Mouse (Mus musculus): ENCODE data around the gene Islr2. TPM values are rescaled to one million over a fixed set of nuclear protein-coding genes. Genes with fewer than 3 reads are reported as not detected.

The Islr2 gene
- polyA plus RNA-seq, 1 experiment, result 5.2 TPM

DNA sequence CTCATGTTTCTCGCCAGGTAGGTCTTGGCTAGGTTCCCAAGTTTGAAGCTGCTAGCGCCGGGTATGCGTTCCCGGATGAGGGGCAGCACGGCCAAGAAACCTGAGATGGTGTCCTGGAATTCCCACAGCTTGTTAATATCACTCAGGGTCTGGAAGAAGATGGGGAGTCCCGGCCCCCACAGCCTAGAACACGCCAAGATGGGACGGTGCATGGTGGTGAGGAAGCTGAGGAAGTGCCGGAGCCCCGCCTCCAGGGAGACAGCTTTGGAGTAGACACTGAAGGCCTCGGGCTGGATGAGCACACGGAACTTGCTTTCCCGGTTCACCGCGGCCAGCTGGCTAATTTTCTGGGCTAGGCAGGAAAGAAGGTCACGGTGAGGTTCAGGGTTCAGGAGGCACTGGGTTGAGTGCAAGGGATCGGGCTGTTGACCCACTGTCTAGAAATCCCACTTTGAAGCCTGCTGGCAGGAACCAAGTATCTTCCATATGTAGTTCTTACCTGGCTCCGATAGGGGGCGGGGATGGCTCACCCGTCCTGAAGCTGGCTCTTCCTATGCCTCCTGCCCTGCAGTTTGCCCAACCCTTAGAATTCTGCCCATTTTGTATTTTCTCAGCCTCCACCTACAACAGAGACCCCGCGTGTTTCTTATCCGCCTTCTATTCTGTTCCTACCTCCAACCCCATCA is 16.2 kb upstream of the Islr2 start:
- no peaks in the 10 kb centered on the region for H3K27me3 ChIP-seq (ENCODE audit: control insufficient read depth, insufficient read depth, low read length)
- no peak overlapping the region for H3K27ac ChIP-seq (ENCODE audit: control insufficient read depth, insufficient read depth, low read depth, low read length)
- H3K36me3 ChIP-seq (ENCODE audit: control insufficient read depth, insufficient read depth, low read length), result no peaks in the 10 kb centered on the region
- peak; percentile 74; the same call in 1 of the 2 replicates for TF ChIP-seq CTCF (IDR thresholded peaks at IDR 0.05; ENCODE audit: control insufficient read depth, insufficient read depth, insufficient replicate concordance, low read depth, low read length)
- no peak for TF ChIP-seq POLR2A (IDR thresholded peaks at IDR 0.05; ENCODE audit: control insufficient read depth, low read depth, low read length)
- H3K4me1 ChIP-seq (ENCODE audit: control insufficient read depth, insufficient read depth, low read length), result no peaks in the 10 kb centered on the region; the same call in 1 of the 2 replicates
- H3K4me3 ChIP-seq (ENCODE audit: control insufficient read depth, low read depth, low read length), result peak overlapping the region; percentile 6

DNA sequence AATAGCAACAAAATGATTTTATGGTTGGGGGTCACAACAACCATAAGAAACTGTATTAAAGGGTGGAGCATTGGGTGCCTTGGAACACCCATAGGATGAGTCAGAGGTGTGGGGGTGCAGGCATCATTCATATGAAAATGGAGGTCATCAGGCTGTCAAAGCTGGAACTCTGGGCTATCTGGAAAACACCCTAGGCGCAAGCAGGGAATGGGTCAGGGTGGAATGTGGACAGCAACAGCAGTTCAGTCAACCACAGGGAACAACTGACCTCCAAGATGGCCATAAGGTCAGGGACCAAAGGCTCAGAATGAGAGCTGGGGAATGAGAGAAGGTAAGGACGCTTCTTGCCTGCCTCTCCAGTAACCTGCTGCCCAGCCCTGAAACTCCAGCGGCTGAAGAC is 14.4 kb upstream of the Islr2 start:
- TF ChIP-seq CTCF (IDR thresholded peaks at IDR 0.05; ENCODE audit: control insufficient read depth, insufficient read depth, insufficient replicate concordance, low read depth, low read length), result no peak
- TF ChIP-seq POLR2A (IDR thresholded peaks at IDR 0.05; ENCODE audit: control insufficient read depth, low read depth, low read length), result no peak
- no peaks in the 10 kb centered on the region; the same call in 1 of the 2 replicates for H3K4me1 ChIP-seq (ENCODE audit: control insufficient read depth, insufficient read depth, low read length)
- no peaks in the 10 kb centered on the region for H3K36me3 ChIP-seq (ENCODE audit: control insufficient read depth, insufficient read depth, low read length)
- H3K4me3 ChIP-seq (ENCODE audit: control insufficient read depth, low read depth, low read length), result no peak overlapping the region
- H3K27me3 ChIP-seq (ENCODE audit: control insufficient read depth, insufficient read depth, low read length), result no peaks in the 10 kb centered on the region
- no peak overlapping the region for H3K27ac ChIP-seq (ENCODE audit: control insufficient read depth, insufficient read depth, low read depth, low read length)

DNA sequence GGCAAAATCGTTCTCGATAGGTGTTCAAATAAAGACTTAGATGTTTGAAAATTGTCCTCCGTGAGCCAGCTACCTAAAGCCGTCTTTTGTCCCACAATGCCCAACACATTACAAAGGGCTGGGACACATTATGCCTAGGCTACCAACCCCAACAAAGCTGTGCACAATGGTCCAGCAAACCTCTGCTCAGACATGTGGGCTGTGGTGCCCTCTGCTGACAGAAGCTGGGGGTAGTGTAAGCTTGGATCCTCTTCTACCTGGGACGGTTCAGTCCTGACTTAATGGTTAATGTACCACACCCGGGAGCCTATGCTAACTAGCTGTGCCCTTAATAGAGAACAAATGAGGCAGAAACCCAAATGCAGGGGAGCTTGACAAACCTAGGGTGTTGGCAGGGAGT is 12.3 kb upstream of the Islr2 start:
- TF ChIP-seq POLR2A (IDR thresholded peaks at IDR 0.05; ENCODE audit: control insufficient read depth, low read depth, low read length) (no peak), CTCF (IDR thresholded peaks at IDR 0.05; ENCODE audit: control insufficient read depth, insufficient read depth, insufficient replicate concordance, low read depth, low read length) (peak; percentile 39; the same call in 1 of the 2 replicates)
- H3K4me1 ChIP-seq (ENCODE audit: control insufficient read depth, insufficient read depth, low read length), result no peaks in the 10 kb centered on the region; the same call in 1 of the 2 replicates
- no peak overlapping the region for H3K4me3 ChIP-seq (ENCODE audit: control insufficient read depth, low read depth, low read length)
- no peak overlapping the region for H3K27ac ChIP-seq (ENCODE audit: control insufficient read depth, insufficient read depth, low read depth, low read length)
- no peaks in the 10 kb centered on the region for H3K27me3 ChIP-seq (ENCODE audit: control insufficient read depth, insufficient read depth, low read length)
- no peaks in the 10 kb centered on the region for H3K36me3 ChIP-seq (ENCODE audit: control insufficient read depth, insufficient read depth, low read length)

DNA sequence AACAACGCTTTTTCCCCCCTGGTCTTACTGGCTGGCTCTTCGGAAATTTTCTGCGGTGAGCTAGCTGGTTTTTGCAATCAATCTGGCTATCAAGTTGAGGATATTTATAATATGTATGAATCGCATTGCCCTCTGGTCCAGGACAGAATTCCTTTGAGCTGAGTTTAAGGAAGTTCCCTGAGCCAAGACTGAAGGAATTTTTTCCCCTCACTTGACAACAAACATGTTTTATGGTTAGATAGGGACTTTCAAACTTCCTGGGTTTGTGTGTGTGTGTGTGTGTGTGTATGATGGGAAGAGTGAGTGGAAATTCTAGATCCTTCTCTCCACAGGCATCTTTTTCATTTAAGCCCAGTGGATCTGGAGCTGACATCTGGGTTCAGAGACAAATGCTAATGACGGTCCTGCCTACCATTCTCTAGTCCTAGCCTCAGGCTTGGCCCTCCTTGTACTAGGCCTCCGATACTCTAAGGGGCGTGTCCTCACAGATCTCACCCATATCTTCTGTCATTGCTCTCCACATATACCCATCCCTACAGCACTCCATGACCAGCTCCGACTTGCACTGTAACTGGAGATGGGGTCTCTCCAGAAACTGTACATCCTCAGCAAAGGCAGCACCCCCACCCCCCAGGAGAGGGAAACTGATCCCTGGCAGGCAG is 10.5 kb upstream of the Islr2 start:
- no peak for TF ChIP-seq CTCF (IDR thresholded peaks at IDR 0.05; ENCODE audit: control insufficient read depth, insufficient read depth, insufficient replicate concordance, low read depth, low read length)
- TF ChIP-seq POLR2A (IDR thresholded peaks at IDR 0.05; ENCODE audit: control insufficient read depth, low read depth, low read length), result no peak
- Histone ChIP-seq H3K36me3 (ENCODE audit: control insufficient read depth, insufficient read depth, low read length) (no peaks in the 10 kb centered on the region), H3K27me3 (ENCODE audit: control insufficient read depth, insufficient read depth, low read length) (no peaks in the 10 kb centered on the region), H3K4me3 (ENCODE audit: control insufficient read depth, low read depth, low read length) (no peak overlapping the region), H3K27ac (ENCODE audit: control insufficient read depth, insufficient read depth, low read depth, low read length) (no peak overlapping the region), H3K4me1 (ENCODE audit: control insufficient read depth, insufficient read depth, low read length) (no peaks in the 10 kb centered on the region)

DNA sequence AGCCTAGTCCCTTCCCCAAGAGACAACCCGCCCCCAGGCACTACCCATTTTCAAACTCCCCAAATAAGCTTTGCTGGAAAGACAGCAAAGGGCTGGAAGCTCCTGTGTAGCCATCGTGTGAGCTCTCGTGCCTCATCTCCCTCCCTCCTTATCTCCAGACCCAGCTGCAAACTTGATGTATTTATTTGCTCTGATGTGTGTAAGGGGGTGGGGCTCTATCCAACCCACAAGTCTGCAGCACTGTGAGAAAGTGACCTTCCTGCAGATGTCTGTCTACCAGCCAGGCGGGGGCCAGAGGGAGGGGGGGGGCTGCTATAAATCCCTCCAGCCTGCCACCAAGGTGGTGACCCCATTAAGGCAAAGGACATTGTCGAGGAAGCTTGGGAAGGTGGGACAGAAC is 9.7 kb upstream of the Islr2 start:
- Histone ChIP-seq H3K4me3 (ENCODE audit: control insufficient read depth, low read depth, low read length) (no peak overlapping the region), H3K36me3 (ENCODE audit: control insufficient read depth, insufficient read depth, low read length) (no peaks in the 10 kb centered on the region), H3K27me3 (ENCODE audit: control insufficient read depth, insufficient read depth, low read length) (no peaks in the 10 kb centered on the region), H3K27ac (ENCODE audit: control insufficient read depth, insufficient read depth, low read depth, low read length) (no peak overlapping the region), H3K4me1 (ENCODE audit: control insufficient read depth, insufficient read depth, low read length) (no peaks in the 10 kb centered on the region)
- TF ChIP-seq POLR2A (IDR thresholded peaks at IDR 0.05; ENCODE audit: control insufficient read depth, low read depth, low read length) (no peak), CTCF (IDR thresholded peaks at IDR 0.05; ENCODE audit: control insufficient read depth, insufficient read depth, insufficient replicate concordance, low read depth, low read length) (no peak)

DNA sequence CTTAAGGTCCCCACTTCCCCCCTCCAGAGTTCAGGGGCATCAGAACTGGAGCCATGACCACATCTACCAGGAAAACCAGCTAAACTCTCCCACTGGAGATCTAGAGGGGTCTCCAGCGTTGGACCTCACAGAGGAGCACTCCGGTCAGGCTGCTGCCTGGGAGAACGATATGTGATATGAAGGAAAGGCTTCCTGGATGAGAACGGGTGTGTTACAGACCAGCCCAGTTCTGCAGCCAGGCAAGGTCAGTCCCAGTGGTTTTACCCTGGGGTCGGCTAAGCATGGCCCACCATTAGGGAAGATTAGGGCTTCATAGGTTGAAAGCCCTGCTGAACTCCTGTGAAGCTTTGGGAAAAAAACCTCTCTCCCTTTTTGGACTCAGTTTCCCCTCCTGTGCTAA is 9.3 kb upstream of the Islr2 start:
- H3K36me3 ChIP-seq (ENCODE audit: control insufficient read depth, insufficient read depth, low read length), result no peaks in the 10 kb centered on the region
- no peaks in the 10 kb centered on the region for H3K4me1 ChIP-seq (ENCODE audit: control insufficient read depth, insufficient read depth, low read length)
- no peaks in the 10 kb centered on the region for H3K27me3 ChIP-seq (ENCODE audit: control insufficient read depth, insufficient read depth, low read length)
- H3K27ac ChIP-seq (ENCODE audit: control insufficient read depth, insufficient read depth, low read depth, low read length), result no peak overlapping the region
- no peak overlapping the region for H3K4me3 ChIP-seq (ENCODE audit: control insufficient read depth, low read depth, low read length)
- TF ChIP-seq CTCF (IDR thresholded peaks at IDR 0.05; ENCODE audit: control insufficient read depth, insufficient read depth, insufficient replicate concordance, low read depth, low read length) (no peak), POLR2A (IDR thresholded peaks at IDR 0.05; ENCODE audit: control insufficient read depth, low read depth, low read length) (no peak)

DNA sequence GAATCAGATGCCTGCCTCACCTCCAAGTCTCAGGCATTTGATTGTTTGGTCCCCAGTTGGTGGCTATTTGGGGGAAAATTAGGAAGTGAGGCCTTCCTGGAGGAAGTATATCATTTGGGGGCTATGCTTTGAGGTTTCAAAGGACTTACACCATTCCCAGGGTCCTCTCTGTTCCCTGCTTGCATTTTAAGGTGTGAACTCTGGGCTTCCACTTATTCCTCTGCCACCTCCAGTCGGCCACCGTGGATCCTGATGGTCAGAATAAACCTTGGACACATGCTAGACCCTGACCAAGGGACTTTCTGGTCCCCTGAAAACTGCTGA is 6.1 kb upstream of the Islr2 start:
- Histone ChIP-seq H3K4me1 (ENCODE audit: control insufficient read depth, insufficient read depth, low read length) (no peaks in the 10 kb centered on the region), H3K36me3 (ENCODE audit: control insufficient read depth, insufficient read depth, low read length) (no peaks in the 10 kb centered on the region), H3K27me3 (ENCODE audit: control insufficient read depth, insufficient read depth, low read length) (no peaks in the 10 kb centered on the region), H3K4me3 (ENCODE audit: control insufficient read depth, low read depth, low read length) (no peak overlapping the region), H3K27ac (ENCODE audit: control insufficient read depth, insufficient read depth, low read depth, low read length) (no peak overlapping the region)
- no peak for TF ChIP-seq CTCF (IDR thresholded peaks at IDR 0.05; ENCODE audit: control insufficient read depth, insufficient read depth, insufficient replicate concordance, low read depth, low read length)
- no peak for TF ChIP-seq POLR2A (IDR thresholded peaks at IDR 0.05; ENCODE audit: control insufficient read depth, low read depth, low read length)

Data from testis, adult 2 months (tissue).